Mouse (Mus musculus) neural tube, embryonic 14.5 days (tissue): ENCODE results near the gene Gys1. TPM values are rescaled to one million over a fixed set of nuclear protein-coding genes. Genes with fewer than 3 reads are reported as not detected.
"Not testable (repeated sequence)": the region's sequence is repeated elsewhere in the genome, so short reads cannot be mapped to it uniquely, and the experiment has no call there.

Experiments
- ATAC-seq: fragments of 200-750 bp; cut with Nextera tagmentation; 2 replicates; pipeline ENCODE4 v1.8.0; 2017; ENCODE audit warnings: low read depth, mild to moderate bottlenecking, moderate TSS enrichment, moderate library complexity
- H3K27ac ChIP-seq: fragments of 300-500 bp; sonication (generic); 2 replicates; pipeline ENCODE4 v1.5.1; 2014; ENCODE audit warnings: low read depth, mild to moderate bottlenecking, control low read depth, low read length, moderate library complexity, mixed read lengths
- H3K27me3 ChIP-seq: fragments of 300-500 bp; sonication (generic); 2 replicates; pipeline ENCODE4 v1.6.1; 2014; ENCODE audit warnings: low read length; ENCODE audit not compliant: control insufficient read depth, insufficient read depth
- H3K36me3 ChIP-seq: fragments of 300-500 bp; sonication (generic); 2 replicates; pipeline ENCODE4 v1.6.1; 2014; ENCODE audit warnings: low read length, mixed read lengths; ENCODE audit not compliant: control insufficient read depth, insufficient read depth
- H3K4me1 ChIP-seq: fragments of 300-500 bp; sonication (generic); 2 replicates; pipeline ENCODE4 v1.6.1; 2014; ENCODE audit warnings: low read length; ENCODE audit not compliant: control insufficient read depth, insufficient read depth
- H3K4me2 ChIP-seq: fragments of 300-500 bp; sonication (generic); 2 replicates; pipeline ENCODE4 v1.6.1; 2014; ENCODE audit warnings: mild to moderate bottlenecking, low read depth, low read length, control low read depth
- H3K4me3 ChIP-seq: fragments of 300-500 bp; sonication (generic); 2 replicates; pipeline ENCODE4 v1.5.1; 2014; ENCODE audit warnings: low read depth, low read length, control low read depth, mixed read lengths
- H3K9ac ChIP-seq: fragments of 300-500 bp; sonication (generic); replicated peaks from 2 replicates; pipeline ENCODE4 v1.6.1; 2014; ENCODE audit warnings: low read depth, mild to moderate bottlenecking, control low read depth, low read length, mixed read lengths
- H3K9me3 ChIP-seq: fragments of 300-500 bp; sonication (generic); 2 replicates; pipeline ENCODE4 v1.6.1; 2016; ENCODE audit warnings: low read length; ENCODE audit not compliant: control insufficient read depth
- WGBS: fragments of 180-500 bp; shearing (Covaris S2); extraction: QIAGEN DNeasy Blood & Tissue Kit; methylation state at CpG from one replicate; pipeline ENCODE4 v1.1.7; 2014; 5-methylcytosine and 5-hydroxymethylcytosine counted together
- polyA plus RNA-seq: library from polyadenylated mRNA; unstranded; fragments of >200 nt; fragmentation: Nextera tagmentation; extraction: Ambion mirVana; gene quantifications from 2 replicates; pipeline ENCODE4 v1.2.1, GENCODE M21; 2014

Gys1 gene
- polyA plus RNA-seq, 1 experiment from 2014 or later = 18.1 TPM

DNA sequence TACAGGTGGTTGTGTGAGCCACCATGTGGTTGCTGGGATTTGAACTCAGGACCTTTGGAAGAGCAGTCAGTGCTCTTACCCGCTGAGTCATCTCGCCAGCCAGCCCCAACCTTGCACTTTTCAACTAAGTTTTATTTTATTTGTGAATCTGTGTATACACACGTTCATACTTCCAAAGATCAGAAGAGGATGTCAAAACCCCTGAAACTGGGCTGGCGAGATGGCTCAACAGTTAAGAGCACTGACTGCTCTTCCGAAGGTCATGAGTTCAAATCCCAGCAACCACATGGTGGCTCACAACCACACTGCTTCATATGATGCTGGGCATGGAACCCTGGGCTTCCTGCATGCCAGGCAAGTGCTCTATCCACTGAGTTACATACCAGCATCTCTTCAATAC is 50.3 kb downstream of the Gys1 start:
- WGBS = 97% methylated on average over 5 of the region's 5 CpGs
- not testable (repeated sequence) for H3K9me3 ChIP-seq, H3K4me3 ChIP-seq, H3K4me2 ChIP-seq, H3K27ac ChIP-seq, H3K27me3 ChIP-seq, H3K9ac ChIP-seq, H3K4me1 ChIP-seq, H3K36me3 ChIP-seq, ATAC-seq

GRCm38 (mm10) chr7:45486158-45486557 is 51.5 kb downstream of the Gys1 start:
- 83% methylated on average over 7 of the region's 7 CpGs for WGBS

GRCm38 (mm10) chr7:45486761-45487415 is 52.2 kb downstream of the Gys1 start, which contains the start of gene Gm45808:
Gm45808 (minus strand) TSS chr7:45486811.
- Histone ChIP-seq H3K9ac (no peak within 1 kb of the TSS), H3K27me3 (no peaks in the 10 kb centered on the region), H3K36me3 (no peaks in the 10 kb centered on the region), H3K27ac (no peak within 1 kb of the TSS), H3K4me1 (peaks cover 4% of the 10 kb centered on the region; the same call in 1 of the 2 replicates), H3K4me2 (no peak within 1 kb of the TSS), H3K9me3 (no peaks in the 10 kb centered on the region), H3K4me3 (no peak within 1 kb of the TSS)
- no peak for ATAC-seq
- WGBS = 82% methylated on average over 12 of the region's 12 CpGs

More at GRCm38 (mm10) chr7:45486158-45486557, 51.5 kb downstream of the Gys1 start:
- no peak overlapping the region for H3K27ac ChIP-seq
- H3K4me2 ChIP-seq = no peak overlapping the region
- no peak overlapping the region for H3K4me3 ChIP-seq
- H3K36me3 ChIP-seq = no peaks in the 10 kb centered on the region
- ATAC-seq = no peak
- no peak overlapping the region for H3K9ac ChIP-seq
- peaks cover 4% of the 10 kb centered on the region; the same call in 1 of the 2 replicates for H3K4me1 ChIP-seq
- H3K27me3 ChIP-seq = no peaks in the 10 kb centered on the region
- no peaks in the 10 kb centered on the region for H3K9me3 ChIP-seq

GRCm38 (mm10) chr7:45487861-45488292 is 53.2 kb downstream of the Gys1 start:
- ATAC-seq = peak; percentile 55
- Histone ChIP-seq H3K27ac (peak overlapping the region; percentile 74), H3K27me3 (no peaks in the 10 kb centered on the region), H3K4me3 (peak overlapping the region; percentile 31; the same call in 1 of the 2 replicates), H3K4me1 (peaks cover 4% of the 10 kb centered on the region; the same call in 1 of the 2 replicates), H3K4me2 (peak overlapping the region; percentile 53), H3K9ac (peak overlapping the region; percentile 44; the same call in 1 of the 2 replicates), H3K9me3 (no peaks in the 10 kb centered on the region), H3K36me3 (0 out of 2 replicates have a peak, but pooled peaks cover 2% of the 10 kb centered on the region)
- WGBS = 25% methylated on average over 11 of the region's 11 CpGs

GRCm38 (mm10) chr7:45488293-45489204 is 53.9 kb downstream of the Gys1 start, which contains the start of gene Dhdh:
Dhdh (minus strand) TSS chr7:45488805.
- H3K27me3 ChIP-seq = no peaks in the 10 kb centered on the region
- peaks cover 4% of the 10 kb centered on the region; the same call in 1 of the 2 replicates for H3K4me1 ChIP-seq
- peak within 1 kb of the TSS; percentile 31 for H3K4me3 ChIP-seq
- peak within 1 kb of the TSS; percentile 44 for H3K9ac ChIP-seq
- no peaks in the 10 kb centered on the region for H3K9me3 ChIP-seq
- 9% methylated on average over 38 of the region's 38 CpGs for WGBS
- peak within 1 kb of the TSS; percentile 74 for H3K27ac ChIP-seq
- H3K4me2 ChIP-seq = peak within 1 kb of the TSS; percentile 53
- peak; percentile 50 for ATAC-seq
- 0 out of 2 replicates have a peak, but pooled peaks cover 9% of the 10 kb centered on the region for H3K36me3 ChIP-seq

DNA sequence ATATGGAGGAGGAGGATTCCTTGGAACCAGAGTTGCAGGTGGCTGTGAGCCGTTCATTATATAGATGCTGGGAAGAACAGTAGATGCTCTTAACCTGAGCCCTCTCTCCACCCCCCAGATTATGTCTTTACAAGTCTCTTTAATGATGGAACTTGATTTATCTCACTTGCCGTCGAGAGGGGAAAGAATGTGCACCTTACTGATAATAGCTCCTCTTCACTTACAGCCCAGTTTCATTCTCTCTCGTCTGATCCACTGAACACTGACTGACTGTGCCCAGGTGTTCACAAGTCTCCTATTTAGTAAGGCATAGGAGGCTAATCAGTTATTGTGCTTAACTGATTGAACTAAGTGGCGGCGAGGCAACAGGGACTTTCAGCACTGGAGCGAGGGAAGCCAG is 54.9 kb downstream of the Gys1 start:
- WGBS = 59% methylated on average over 7 of the region's 7 CpGs
- H3K27me3 ChIP-seq = no peaks in the 10 kb centered on the region

DNA sequence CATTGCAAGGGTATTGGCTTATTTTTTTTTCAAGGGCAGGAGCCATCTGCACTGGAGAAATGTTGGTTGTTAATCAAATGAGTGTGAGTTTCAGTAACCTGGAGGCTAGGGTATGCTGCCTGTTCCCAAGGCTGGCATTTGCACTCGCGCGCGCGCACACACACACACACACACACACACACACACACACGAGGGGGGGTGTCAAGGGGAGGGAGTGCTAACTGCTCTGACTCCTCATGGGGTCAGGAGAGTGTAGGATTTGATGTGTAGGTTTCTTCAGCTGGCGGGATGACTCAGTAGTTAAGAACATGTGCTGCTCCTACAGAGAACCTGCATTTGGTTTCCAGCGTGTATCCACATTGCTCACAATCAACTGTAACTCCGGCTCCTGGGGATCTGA is 56.2 kb downstream of the Gys1 start:
- ATAC-seq = peak; percentile 28; the same call in 1 of the 2 replicates
- Histone ChIP-seq H3K9me3 (no peaks in the 10 kb centered on the region), H3K4me3 (no peak overlapping the region), H3K27me3 (no peaks in the 10 kb centered on the region), H3K36me3 (peaks cover 26% of the 10 kb centered on the region), H3K4me1 (peaks cover 4% of the 10 kb centered on the region; the same call in 1 of the 2 replicates), H3K4me2 (no peak overlapping the region), H3K9ac (no peak overlapping the region), H3K27ac (no peak overlapping the region)
- 21% methylated on average over 9 of the region's 9 CpGs for WGBS

More for the DNA sequence above, 54.9 kb downstream of the Gys1 start:
- H3K9me3 ChIP-seq = no peaks in the 10 kb centered on the region
- H3K4me3 ChIP-seq = no peak overlapping the region
- H3K9ac ChIP-seq = no peak overlapping the region
- H3K36me3 ChIP-seq = peaks cover 18% of the 10 kb centered on the region
- H3K4me1 ChIP-seq = peaks cover 4% of the 10 kb centered on the region; the same call in 1 of the 2 replicates
- H3K27ac ChIP-seq = no peak overlapping the region
- no peak for ATAC-seq
- H3K4me2 ChIP-seq = no peak overlapping the region

DNA sequence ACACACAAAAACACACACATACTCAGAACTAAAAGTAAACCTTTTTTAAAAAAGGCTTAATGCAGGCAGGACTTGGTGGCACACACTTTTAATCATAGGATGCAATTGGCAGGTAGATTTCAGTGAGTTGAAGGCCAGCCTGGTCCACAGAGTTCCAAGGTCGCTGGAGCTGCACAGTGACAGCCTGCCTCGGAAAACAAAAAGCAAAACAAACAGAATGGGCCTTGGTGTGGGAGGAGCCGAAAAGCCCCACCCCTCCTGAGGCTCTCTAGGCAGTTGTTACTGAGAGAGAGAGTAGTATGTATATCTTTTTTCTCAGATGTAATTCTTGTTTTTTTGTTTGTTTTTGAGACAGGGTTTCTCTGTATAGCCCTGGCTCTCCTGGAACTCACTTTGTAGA is 56.6 kb downstream of the Gys1 start:
- H3K27ac ChIP-seq = no peak overlapping the region
- no peak overlapping the region; the same call in 1 of the 2 replicates for H3K9ac ChIP-seq
- peaks cover 4% of the 10 kb centered on the region; the same call in 1 of the 2 replicates for H3K4me1 ChIP-seq
- WGBS = 11% methylated on average over 3 of the region's 3 CpGs
- ATAC-seq = no peak
- H3K4me2 ChIP-seq = no peak overlapping the region
- H3K27me3 ChIP-seq = no peaks in the 10 kb centered on the region
- H3K36me3 ChIP-seq = peaks cover 30% of the 10 kb centered on the region
- no peaks in the 10 kb centered on the region for H3K9me3 ChIP-seq
- no peak overlapping the region for H3K4me3 ChIP-seq
